Mouse (Mus musculus) neural tube, embryonic 14.5 days (tissue): Measurements from ENCODE around the gene Npnt. TPM values are rescaled to one million over a fixed set of nuclear protein-coding genes. Genes with fewer than 3 reads are reported as not detected.

Experiments
- ATAC-seq: fragments of 200-750 bp; cut with Nextera tagmentation; 2 replicates; pipeline ENCODE4 v1.8.0; 2017; ENCODE audit warnings: low read depth, mild to moderate bottlenecking, moderate TSS enrichment, moderate library complexity
- H3K27ac ChIP-seq: fragments of 300-500 bp; sonication (generic); 2 replicates; pipeline ENCODE4 v1.5.1; 2014; ENCODE audit warnings: low read depth, mild to moderate bottlenecking, control low read depth, low read length, moderate library complexity, mixed read lengths
- H3K27me3 ChIP-seq: fragments of 300-500 bp; sonication (generic); 2 replicates; pipeline ENCODE4 v1.6.1; 2014; ENCODE audit warnings: low read length; ENCODE audit not compliant: control insufficient read depth, insufficient read depth
- H3K36me3 ChIP-seq: fragments of 300-500 bp; sonication (generic); 2 replicates; pipeline ENCODE4 v1.6.1; 2014; ENCODE audit warnings: low read length, mixed read lengths; ENCODE audit not compliant: control insufficient read depth, insufficient read depth
- H3K4me1 ChIP-seq: fragments of 300-500 bp; sonication (generic); 2 replicates; pipeline ENCODE4 v1.6.1; 2014; ENCODE audit warnings: low read length; ENCODE audit not compliant: control insufficient read depth, insufficient read depth
- H3K4me2 ChIP-seq: fragments of 300-500 bp; sonication (generic); 2 replicates; pipeline ENCODE4 v1.6.1; 2014; ENCODE audit warnings: mild to moderate bottlenecking, low read depth, low read length, control low read depth
- H3K4me3 ChIP-seq: fragments of 300-500 bp; sonication (generic); 2 replicates; pipeline ENCODE4 v1.5.1; 2014; ENCODE audit warnings: low read depth, low read length, control low read depth, mixed read lengths
- H3K9ac ChIP-seq: fragments of 300-500 bp; sonication (generic); replicated peaks from 2 replicates; pipeline ENCODE4 v1.6.1; 2014; ENCODE audit warnings: low read depth, mild to moderate bottlenecking, control low read depth, low read length, mixed read lengths
- H3K9me3 ChIP-seq: fragments of 300-500 bp; sonication (generic); 2 replicates; pipeline ENCODE4 v1.6.1; 2016; ENCODE audit warnings: low read length; ENCODE audit not compliant: control insufficient read depth
- WGBS: fragments of 180-500 bp; shearing (Covaris S2); extraction: QIAGEN DNeasy Blood & Tissue Kit; methylation state at CpG from one replicate; pipeline ENCODE4 v1.1.7; 2014; 5-methylcytosine and 5-hydroxymethylcytosine counted together
- polyA plus RNA-seq: library from polyadenylated mRNA; unstranded; fragments of >200 nt; fragmentation: Nextera tagmentation; extraction: Ambion mirVana; gene quantifications from 2 replicates; pipeline ENCODE4 v1.2.1, GENCODE M21; 2014

The Npnt gene
- polyA plus RNA-seq, 1 experiment from 2014 or later, result 12.0 TPM

GRCm38 (mm10) chr3:132919798-132920197 is 30.3 kb downstream of the Npnt start:
- Histone ChIP-seq H3K4me2 (no peak overlapping the region), H3K9ac (no peak overlapping the region), H3K27me3 (no peaks in the 10 kb centered on the region), H3K27ac (no peak overlapping the region), H3K9me3 (no peaks in the 10 kb centered on the region), H3K4me1 (no peaks in the 10 kb centered on the region), H3K4me3 (no peak overlapping the region), H3K36me3 (no peaks in the 10 kb centered on the region)
- ATAC-seq, result no peak
- WGBS, result 96% methylated on average over 3 of the region's 3 CpGs

- H3K4me1 ChIP-seq, result no peaks in the 10 kb centered on the region
- H3K27me3 ChIP-seq, result no peaks in the 10 kb centered on the region
- no peak overlapping the region for H3K27ac ChIP-seq
- no peaks in the 10 kb centered on the region for H3K36me3 ChIP-seq
- H3K4me3 ChIP-seq, result no peak overlapping the region
- no peaks in the 10 kb centered on the region for H3K9me3 ChIP-seq
- no peak for ATAC-seq
- no peak overlapping the region for H3K4me2 ChIP-seq
- WGBS, result 92% methylated on average over 11 of the region's 11 CpGs
- no peak overlapping the region for H3K9ac ChIP-seq
These were observed 30.9 kb downstream of the Npnt start for GRCm38 (mm10) chr3:132919240-132919639.

GRCm38 (mm10) chr3:132917356-132918090 is 32.6 kb downstream of the Npnt start:
- no peaks in the 10 kb centered on the region for H3K9me3 ChIP-seq
- H3K4me3 ChIP-seq, result no peak overlapping the region
- WGBS, result 88% methylated on average over 9 of the region's 9 CpGs
- H3K27me3 ChIP-seq, result no peaks in the 10 kb centered on the region
- no peaks in the 10 kb centered on the region for H3K4me1 ChIP-seq
- no peak overlapping the region for H3K27ac ChIP-seq
- ATAC-seq, result no peak
- no peak overlapping the region for H3K9ac ChIP-seq
- H3K36me3 ChIP-seq, result no peaks in the 10 kb centered on the region
- no peak overlapping the region for H3K4me2 ChIP-seq

GRCm38 (mm10) chr3:132915661-132916060 is 34.4 kb downstream of the Npnt start:
- Histone ChIP-seq H3K27me3 (no peaks in the 10 kb centered on the region), H3K36me3 (no peaks in the 10 kb centered on the region), H3K9me3 (no peaks in the 10 kb centered on the region), H3K4me1 (no peaks in the 10 kb centered on the region), H3K27ac (no peak overlapping the region), H3K9ac (no peak overlapping the region), H3K4me2 (no peak overlapping the region), H3K4me3 (no peak overlapping the region)
- ATAC-seq, result no peak
- 87% methylated on average over 9 of the region's 9 CpGs for WGBS

- Histone ChIP-seq H3K4me2 (no peak overlapping the region), H3K27me3 (no peaks in the 10 kb centered on the region)
These were observed 37.7 kb downstream of the Npnt start for GRCm38 (mm10) chr3:132912420-132912819.

GRCm38 (mm10) chr3:132911716-132912115 is 38.4 kb downstream of the Npnt start:
- H3K27me3 ChIP-seq, result no peaks in the 10 kb centered on the region
- H3K9me3 ChIP-seq, result no peaks in the 10 kb centered on the region
- H3K27ac ChIP-seq, result no peak overlapping the region
- no peak for ATAC-seq
- 58% methylated on average over 4 of the region's 4 CpGs for WGBS
- 0 out of 2 replicates have a peak, but pooled peaks cover 3% of the 10 kb centered on the region for H3K4me1 ChIP-seq
- H3K4me3 ChIP-seq, result no peak overlapping the region
- no peaks in the 10 kb centered on the region for H3K36me3 ChIP-seq
- no peak overlapping the region for H3K9ac ChIP-seq
- H3K4me2 ChIP-seq, result no peak overlapping the region

More at GRCm38 (mm10) chr3:132912420-132912819, 37.7 kb downstream of the Npnt start:
- ATAC-seq, result no peak
- Histone ChIP-seq H3K36me3 (no peaks in the 10 kb centered on the region), H3K4me1 (0 out of 2 replicates have a peak, but pooled peaks cover 3% of the 10 kb centered on the region), H3K27ac (no peak overlapping the region), H3K9me3 (no peaks in the 10 kb centered on the region), H3K4me3 (no peak overlapping the region), H3K9ac (no peak overlapping the region)
- WGBS, result 67% methylated on average over 2 of the region's 2 CpGs

GRCm38 (mm10) chr3:132910727-132911126 is 39.4 kb downstream of the Npnt start:
- no peak overlapping the region for H3K4me3 ChIP-seq
- no peak overlapping the region for H3K9ac ChIP-seq
- no peak overlapping the region for H3K27ac ChIP-seq
- H3K36me3 ChIP-seq, result no peaks in the 10 kb centered on the region
- ATAC-seq, result peak; percentile 74; the same call in 1 of the 2 replicates
- no peaks in the 10 kb centered on the region for H3K9me3 ChIP-seq
- 0 out of 2 replicates have a peak, but pooled peaks cover 3% of the 10 kb centered on the region for H3K4me1 ChIP-seq
- WGBS, result 53% methylated on average over 5 of the region's 5 CpGs
- H3K4me2 ChIP-seq, result no peak overlapping the region
- H3K27me3 ChIP-seq, result no peaks in the 10 kb centered on the region

- no peak for ATAC-seq
- no peaks in the 10 kb centered on the region for H3K36me3 ChIP-seq
- no peak overlapping the region for H3K4me2 ChIP-seq
- 73% methylated on average over 12 of the region's 12 CpGs for WGBS
- no peak overlapping the region for H3K27ac ChIP-seq
- H3K9me3 ChIP-seq, result no peaks in the 10 kb centered on the region
- H3K27me3 ChIP-seq, result no peaks in the 10 kb centered on the region
- 0 out of 2 replicates have a peak, but pooled peaks cover 3% of the 10 kb centered on the region for H3K4me1 ChIP-seq
- H3K4me3 ChIP-seq, result no peak overlapping the region
- H3K9ac ChIP-seq, result no peak overlapping the region
These were observed 40.4 kb downstream of the Npnt start for GRCm38 (mm10) chr3:132909736-132910135.

GRCm38 (mm10) chr3:132907506-132908203 is 42.4 kb downstream of the Npnt start:
- no peak for ATAC-seq
- 0 out of 2 replicates have a peak, but pooled peaks cover 3% of the 10 kb centered on the region for H3K4me1 ChIP-seq
- H3K4me2 ChIP-seq, result no peak overlapping the region
- H3K36me3 ChIP-seq, result no peaks in the 10 kb centered on the region
- 69% methylated on average over 8 of the region's 8 CpGs for WGBS
- no peaks in the 10 kb centered on the region for H3K27me3 ChIP-seq
- no peak overlapping the region for H3K4me3 ChIP-seq
- H3K27ac ChIP-seq, result no peak overlapping the region
- H3K9me3 ChIP-seq, result no peaks in the 10 kb centered on the region
- no peak overlapping the region for H3K9ac ChIP-seq
